Mouse (Mus musculus): ENCODE data around the gene Tmem8.
"Not testable (repeated sequence)": the region's sequence is repeated elsewhere in the genome, so short reads cannot be mapped to it uniquely, and the experiment has no call there.

Tmem8 gene

GRCm38 (mm10) chr17:26111722-26112121 is 1.4 kb upstream of the Tmem8 start:
- DNase-seq (ENCODE audit: low read depth, low spot score) = no peak

- DNase-seq (ENCODE audit: low read depth, low spot score) = no peak
Measured at GRCm38 (mm10) chr17:26112751-26113150, 348 bp upstream of the Tmem8 start.

DNA sequence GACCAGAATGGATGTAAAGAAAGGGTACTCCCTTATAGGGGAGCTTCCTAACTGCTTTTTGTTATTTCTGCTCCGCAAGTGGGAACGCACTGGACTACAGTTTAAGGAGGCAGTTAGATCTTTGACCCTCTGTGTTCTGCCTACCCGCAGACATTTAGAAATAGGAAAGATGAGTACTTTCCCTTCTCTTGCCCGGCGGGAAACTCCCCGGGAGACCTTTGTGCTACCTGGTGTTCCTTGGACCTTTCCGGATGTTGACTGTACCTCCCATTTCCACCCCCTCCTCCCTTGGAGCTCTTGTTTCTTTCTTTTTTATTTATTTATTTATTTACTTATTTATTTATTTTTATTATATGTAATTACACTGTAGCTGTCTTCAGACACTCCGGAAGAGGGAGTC is 962 bp downstream of the Tmem8 start:
- DNase-seq (ENCODE audit: low read depth, low spot score) = no peak

- not testable (repeated sequence) for DNase-seq (ENCODE audit: low read depth, low spot score)
Measured at GRCm38 (mm10) chr17:26114461-26114860, 1.4 kb downstream of the Tmem8 start.

DNA sequence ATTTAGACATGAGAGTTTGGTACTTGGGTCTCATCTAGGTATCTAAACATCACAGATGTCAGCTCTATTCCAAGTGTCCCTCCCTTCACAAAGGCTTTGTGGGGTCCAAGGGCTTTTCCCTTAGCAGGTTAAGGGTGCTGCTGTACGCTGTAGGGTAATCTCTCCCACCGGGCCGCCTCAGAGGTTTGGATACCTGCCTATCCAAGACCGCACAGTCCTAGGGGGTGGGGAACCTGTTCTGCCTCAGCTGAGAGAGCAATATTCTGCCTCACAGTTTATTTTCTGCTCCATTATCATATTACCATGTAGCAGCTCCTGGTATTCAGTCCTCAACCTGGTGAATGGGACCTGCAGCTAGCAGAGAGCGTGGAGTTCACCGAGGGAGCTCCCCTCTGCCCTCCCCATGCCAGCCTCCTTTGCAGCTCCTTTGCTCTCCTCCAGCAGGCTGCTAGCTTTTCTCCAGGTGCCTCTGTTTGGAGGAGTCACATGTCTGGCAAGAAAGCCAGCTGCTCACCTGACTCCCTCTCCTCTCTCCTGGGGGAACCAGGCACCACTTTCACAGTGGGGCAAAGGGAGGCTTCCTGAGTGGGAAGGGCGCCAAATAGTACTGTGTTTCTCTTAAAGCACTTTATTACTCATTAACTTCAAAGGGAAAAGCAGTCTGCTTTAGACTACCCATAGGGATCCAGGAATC is 2.3 kb downstream of the Tmem8 start:
- DNase-seq (ENCODE audit: low read depth, low spot score) = no peak

DNA sequence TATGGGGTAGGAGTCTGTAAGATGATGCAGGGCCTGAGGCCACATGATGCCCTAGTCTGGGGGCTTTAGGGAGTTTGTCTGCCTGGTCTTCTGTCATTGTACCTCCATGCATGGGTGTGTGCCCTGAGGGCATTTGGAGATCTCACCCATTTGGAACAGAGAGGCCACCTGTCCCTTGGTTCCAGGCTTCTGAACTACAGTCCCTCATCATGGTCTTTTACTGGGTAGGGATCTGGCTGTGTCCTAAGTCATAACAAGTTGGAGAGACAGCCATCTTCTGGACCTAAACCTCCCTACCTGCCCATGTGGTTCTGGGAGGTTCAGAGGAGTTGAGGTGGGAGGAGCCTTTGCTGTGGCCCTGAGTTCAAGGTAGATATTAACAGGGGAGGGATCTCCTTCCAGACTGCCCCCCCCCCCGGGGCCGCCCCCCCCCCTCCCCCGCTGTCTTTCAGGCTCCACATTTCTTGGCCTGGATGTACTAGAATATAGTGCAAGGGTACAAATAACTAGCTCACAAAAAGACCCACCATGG is 2.9 kb downstream of the Tmem8 start:
- DNase-seq (ENCODE audit: low read depth, low spot score) = no peak

DNA sequence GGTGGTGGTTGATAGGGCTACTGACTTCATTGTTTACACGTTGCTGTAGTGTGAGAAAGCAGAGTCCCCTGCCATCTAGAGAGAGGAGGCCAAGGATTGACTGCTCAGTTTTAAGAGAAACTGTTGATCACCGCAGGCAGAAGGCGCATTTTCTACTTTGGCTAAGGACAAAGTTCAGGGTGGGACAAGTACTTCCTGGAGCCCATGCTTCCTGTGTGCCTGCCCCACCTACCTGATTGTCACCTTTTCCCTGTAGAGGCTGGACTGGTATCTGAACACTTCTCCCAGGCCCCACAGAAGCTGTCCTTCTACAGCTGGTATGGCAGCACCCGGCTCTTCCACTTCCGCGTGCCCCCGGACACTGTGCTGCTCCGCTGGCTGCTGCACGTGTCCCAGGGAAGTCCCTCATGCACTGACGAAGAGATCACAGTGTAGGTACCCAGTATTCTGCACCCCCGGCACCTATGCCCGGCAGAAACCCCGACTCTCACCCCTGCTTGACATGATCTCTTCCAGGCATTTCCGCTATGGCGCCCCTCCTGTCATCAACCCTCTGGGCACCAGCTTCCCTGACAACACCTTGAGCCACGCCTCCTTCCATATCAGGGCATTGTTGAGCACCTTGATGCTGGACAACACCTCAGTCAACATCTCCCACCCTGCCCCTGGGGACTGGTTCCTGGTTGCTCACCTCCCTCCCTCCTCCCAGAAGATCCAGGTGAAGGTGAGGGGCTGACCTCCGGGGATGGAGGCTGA is 3.6 kb downstream of the Tmem8 start:
- no peak for DNase-seq (ENCODE audit: low read depth, low spot score)

GRCm38 (mm10) chr17:26119766-26120710 is 6.9 kb downstream of the Tmem8 start:
- DNase-seq (ENCODE audit: low read depth, low spot score) = peak; percentile 93

DNA sequence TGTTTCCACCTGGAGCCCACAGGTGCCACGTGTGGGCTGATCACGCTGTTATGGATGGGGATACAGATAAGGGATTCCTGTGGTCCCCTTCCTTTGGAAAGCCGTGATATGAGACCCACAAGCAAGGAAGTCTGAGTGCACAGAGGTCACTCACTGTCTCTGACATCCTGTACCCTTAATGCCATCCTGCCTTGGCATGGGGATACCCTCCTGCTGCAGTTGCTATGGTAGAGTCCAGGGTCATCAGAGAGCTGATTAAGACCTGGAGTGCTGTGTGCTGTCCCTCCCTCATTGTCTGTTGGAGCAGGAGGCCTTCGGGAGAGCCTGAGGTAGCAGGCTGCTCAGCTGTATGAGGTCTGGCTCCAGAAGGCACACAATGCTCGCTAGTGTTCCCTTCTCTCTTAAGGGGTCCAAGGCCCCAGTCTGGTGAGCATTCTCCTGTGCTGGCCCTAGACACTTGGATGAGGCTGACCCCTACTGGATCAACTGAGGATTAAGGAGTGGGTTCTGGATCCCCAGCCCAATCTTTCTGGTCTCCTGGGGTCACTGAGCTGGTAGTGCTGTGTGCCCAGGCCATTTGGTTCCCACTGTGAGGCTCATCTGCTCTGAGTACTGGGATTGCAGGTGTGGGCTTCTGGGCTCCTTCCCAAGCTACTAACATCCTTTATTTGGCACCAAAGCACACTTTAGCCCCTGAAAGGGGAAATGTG is 9.5 kb downstream of the Tmem8 start:
- no peak for DNase-seq (ENCODE audit: low read depth, low spot score)

GRCm38 (mm10) chr17:26123267-26123684 is 10.2 kb downstream of the Tmem8 start, which contains the start of gene Mrpl28:
Gene Mrpl28 (plus strand): TSS chr17:26123500.
- peak; percentile 94 for DNase-seq (ENCODE audit: low read depth, low spot score)

DNA sequence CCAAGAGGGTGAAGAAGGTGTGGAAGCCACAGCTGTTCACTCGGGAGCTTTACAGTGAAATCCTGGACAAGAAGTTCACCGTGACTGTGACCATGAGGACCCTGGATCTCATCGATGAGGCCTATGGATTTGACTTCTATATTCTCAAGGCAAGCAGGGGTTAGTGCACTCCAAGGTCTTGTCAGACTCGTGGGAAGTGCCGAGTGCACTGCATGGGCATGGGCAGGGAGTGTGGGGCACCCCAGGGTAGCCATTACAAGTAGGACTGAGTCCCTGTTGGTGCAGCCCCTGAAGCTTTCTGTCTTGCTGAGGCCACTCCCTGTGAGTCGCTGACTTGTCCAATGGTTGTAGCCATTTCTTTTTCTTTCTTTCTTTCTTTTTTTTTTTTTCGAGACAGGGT is 11.5 kb downstream of the Tmem8 start:
- DNase-seq (ENCODE audit: low read depth, low spot score) = no peak

DNA sequence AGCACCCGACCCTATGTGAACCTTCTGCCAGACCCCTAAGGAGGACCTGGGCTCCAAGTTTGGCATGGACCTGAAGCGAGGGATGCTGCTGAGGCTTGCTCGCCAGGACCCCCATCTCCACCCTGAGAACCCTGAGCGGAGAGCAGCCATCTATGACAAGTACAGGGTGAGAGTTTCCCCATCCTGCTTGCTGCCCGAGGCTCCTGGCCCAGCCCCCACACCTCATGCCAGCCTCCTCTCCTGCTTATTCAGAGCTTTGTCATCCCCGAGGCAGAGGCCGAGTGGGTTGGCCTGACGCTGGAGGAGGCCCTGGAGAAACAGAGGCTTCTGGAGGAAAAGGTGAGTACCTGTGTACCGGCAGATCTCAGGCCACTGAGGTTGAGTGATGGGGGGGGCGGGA is 12.1 kb downstream of the Tmem8 start:
- DNase-seq (ENCODE audit: low read depth, low spot score) = no peak

DNA sequence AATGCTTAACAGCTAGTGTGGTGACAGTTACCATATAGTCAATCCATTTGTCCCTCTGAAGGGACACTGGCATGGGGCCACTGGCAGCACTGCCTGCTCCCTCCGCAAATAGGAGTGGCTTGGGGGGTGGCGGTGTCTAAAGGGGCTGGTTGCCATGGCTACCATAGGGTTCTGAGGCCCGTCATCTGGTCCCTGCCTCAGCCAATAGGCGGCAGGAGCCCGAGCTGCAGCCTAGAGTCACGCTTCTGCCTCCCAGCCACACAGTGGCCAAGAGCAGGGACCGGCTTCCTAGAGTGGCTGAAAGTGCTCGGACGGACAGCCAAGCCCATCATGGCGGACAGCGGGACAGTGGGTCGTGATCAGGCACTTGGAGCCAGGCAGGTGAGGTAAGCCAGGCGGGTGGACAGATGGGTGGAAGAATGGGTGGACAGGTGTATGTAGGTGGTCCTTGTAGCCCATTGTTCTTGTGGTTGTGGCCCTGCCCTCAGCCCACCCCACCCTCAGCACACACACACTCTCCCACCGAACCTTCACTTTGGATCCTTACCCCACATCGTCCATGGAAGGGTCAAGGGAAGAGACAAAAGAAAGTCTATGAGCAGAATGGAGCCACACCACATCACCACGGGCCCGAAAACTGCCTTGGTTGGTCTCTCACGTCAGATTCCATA is 18.1 kb downstream of the Tmem8 start:
- no peak for DNase-seq (ENCODE audit: low read depth, low spot score)

DNA sequence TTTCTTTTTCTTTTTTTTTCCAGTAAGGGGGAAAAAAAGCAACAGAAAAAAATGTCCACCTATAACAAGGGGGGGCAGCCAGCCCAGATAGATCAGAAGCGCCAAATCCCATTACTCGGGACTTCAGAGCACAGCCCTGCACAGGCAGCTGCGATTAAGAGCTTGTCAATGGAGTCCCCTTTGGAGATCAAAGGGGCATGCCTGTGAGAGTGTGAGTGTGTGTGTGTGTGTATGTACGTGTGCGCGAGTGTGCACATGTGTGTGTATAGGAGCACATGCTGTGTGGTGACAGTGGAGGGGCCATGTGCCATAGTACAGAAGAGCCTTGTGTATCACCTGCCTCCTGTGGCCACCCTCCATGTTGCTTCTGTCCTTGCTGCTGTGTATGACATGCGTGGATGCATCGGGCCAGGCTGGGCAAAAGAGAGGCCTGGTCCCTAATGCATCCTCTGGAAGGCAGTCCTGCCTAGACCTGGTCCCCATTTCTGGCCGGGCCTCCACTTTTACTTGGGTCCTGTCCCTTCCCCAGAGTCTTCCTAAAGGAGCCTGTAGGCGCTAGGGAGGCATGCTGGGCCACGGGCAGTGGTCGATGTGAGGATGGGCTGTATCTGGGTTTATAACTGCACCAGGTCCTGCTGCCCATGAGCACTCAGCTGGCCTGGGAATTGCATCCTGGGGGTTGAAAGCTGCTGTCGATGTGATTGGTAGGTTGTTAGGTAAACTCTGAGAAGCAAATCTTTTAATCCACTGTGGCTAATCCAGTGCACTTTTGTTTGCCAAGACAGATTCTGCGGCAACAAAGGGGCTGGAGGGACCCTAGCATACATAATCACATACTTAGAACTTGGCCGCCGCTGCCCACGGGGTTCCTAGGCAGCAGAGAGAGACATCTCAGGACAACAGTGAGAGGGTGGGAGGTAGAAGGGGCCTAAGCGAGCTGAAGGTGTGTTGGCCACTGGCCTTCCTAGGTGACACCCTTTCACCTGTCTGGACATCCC is 19.1 kb downstream of the Tmem8 start:
- DNase-seq (ENCODE audit: low read depth, low spot score) = no peak

- DNase-seq (ENCODE audit: low read depth, low spot score) = no peak
Measured at GRCm38 (mm10) chr17:26137106-26137750, 24.1 kb downstream of the Tmem8 start.

GRCm38 (mm10) chr17:26137751-26138130 is 24.6 kb downstream of the Tmem8 start:
- no peak for DNase-seq (ENCODE audit: low read depth, low spot score)

GRCm38 (mm10) chr17:26138239-26138836 is 25.2 kb downstream of the Tmem8 start, which contains the start of gene Axin1:
Gene Axin1 (plus strand): TSS chr17:26138688.
- DNase-seq (ENCODE audit: low read depth, low spot score) = peak; percentile 99

GRCm38 (mm10) chr17:26138901-26139381 is 25.8 kb downstream of the Tmem8 start:
- DNase-seq (ENCODE audit: low read depth, low spot score) = peak; percentile 73

All from CD4-positive, CD25-positive, alpha-beta regulatory T cell, adult 2 months (primary cell).